Mouse (Mus musculus): ENCODE results near the gene Kif1a. TPM values are rescaled to one million over a fixed set of nuclear protein-coding genes. Genes with fewer than 3 reads are reported as not detected.
"Not testable (repeated sequence)": the region's sequence is repeated elsewhere in the genome, so short reads cannot be mapped to it uniquely, and the experiment has no call there.

The Kif1a gene
- polyA plus RNA-seq, 1 experiment from 2014 or later = 19.9 TPM

DNA sequence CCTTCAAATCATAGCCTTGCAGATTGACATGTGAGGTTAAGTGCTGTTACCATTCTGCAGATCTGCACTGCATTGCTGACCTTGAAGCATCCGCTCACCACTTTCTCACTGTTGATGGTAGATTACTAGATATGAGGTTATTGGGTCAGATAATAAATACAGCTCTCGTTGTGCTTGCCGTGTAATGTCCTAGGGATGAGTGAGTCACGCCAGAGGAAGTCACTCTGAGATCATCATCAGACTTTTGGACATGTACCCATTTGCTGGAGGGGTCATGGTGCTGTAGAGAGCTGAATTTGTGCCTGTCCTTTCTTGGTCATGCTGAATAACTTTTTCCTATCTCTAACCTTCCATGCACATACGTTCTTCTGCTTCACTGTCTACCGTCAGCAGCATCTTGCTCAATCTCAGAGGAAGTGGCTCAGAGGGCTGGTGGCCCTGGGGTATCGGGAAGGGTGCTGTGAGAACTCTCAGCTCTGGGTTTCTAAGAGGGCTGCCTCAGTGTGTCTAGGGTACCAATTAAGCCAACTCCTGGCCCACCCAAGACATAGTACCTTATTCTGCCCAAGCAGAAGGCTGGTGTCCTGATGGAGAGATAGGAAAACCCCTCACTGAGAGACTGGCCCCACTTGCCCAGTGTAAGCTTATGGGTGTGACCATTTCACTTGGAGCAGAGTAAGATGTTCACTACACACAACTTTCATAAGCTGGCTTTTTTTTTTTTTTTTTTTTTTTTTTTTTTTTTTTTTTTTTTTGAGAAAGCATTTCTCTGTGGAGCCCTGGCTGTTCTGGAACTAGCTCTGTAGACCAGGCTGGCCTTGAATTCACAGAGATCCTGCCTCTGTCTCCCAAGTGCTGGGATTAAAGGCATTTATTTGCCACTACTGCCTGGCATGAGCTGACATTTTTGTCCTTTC lies 129.6 kb downstream of the Kif1a start:
- WGBS = 88% methylated on average over 7 of the region's 7 CpGs
- no peaks in the 10 kb centered on the region for H3K9me3 ChIP-seq (replicated peaks; ENCODE audit: control insufficient read depth, low read length)
- no peaks in the 10 kb centered on the region for H3K4me1 ChIP-seq (ENCODE audit: control insufficient read depth, insufficient read depth, low read length)
- H3K27ac ChIP-seq (replicated peaks; ENCODE audit: low read depth, low read length) = no peak overlapping the region
- ATAC-seq (replicated peaks; ENCODE audit: insufficient number of reproducible peaks, low FRiP score, low TSS enrichment, low read depth) (no peak), DNase-seq (ENCODE audit: low spot score) (no peak)
- no peak overlapping the region for H3K4me3 ChIP-seq (ENCODE audit: low read depth, low read length)
- H3K36me3 ChIP-seq (replicated peaks; ENCODE audit: control insufficient read depth, insufficient read depth, low read depth, low read length) = no peaks in the 10 kb centered on the region
- H3K4me2 ChIP-seq (ENCODE audit: low read depth, low read length) = no peak overlapping the region
- H3K27me3 ChIP-seq (ENCODE audit: control insufficient read depth, insufficient read depth, low read length) = no peaks in the 10 kb centered on the region
- no peak overlapping the region for H3K9ac ChIP-seq (replicated peaks; ENCODE audit: low read length)

DNA sequence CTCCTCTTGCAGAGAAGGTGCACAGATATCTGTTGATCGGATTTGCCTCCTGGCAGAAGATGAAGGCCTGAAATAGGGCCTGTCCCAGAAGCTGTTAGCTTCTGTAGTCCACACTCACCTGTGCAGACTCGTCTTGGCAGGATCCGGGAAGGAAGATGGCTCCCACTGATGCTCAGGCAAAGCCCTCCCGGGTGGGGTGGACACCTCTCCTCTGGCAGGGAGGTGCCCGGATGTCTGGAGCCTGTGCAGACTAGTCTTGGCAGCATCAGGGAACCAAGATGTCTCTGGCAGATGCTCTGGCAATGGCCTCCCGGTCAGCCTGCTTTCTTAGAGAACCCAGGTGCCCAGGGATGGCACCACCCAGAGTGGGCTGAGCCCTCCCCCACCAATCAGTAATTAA lies 131.0 kb downstream of the Kif1a start:
- not testable (repeated sequence) for H3K27ac ChIP-seq (replicated peaks; ENCODE audit: low read depth, low read length); ATAC-seq (replicated peaks; ENCODE audit: insufficient number of reproducible peaks, low FRiP score, low TSS enrichment, low read depth); H3K4me3 ChIP-seq (ENCODE audit: low read depth, low read length); H3K9me3 ChIP-seq (replicated peaks; ENCODE audit: control insufficient read depth, low read length); H3K36me3 ChIP-seq (replicated peaks; ENCODE audit: control insufficient read depth, insufficient read depth, low read depth, low read length); H3K9ac ChIP-seq (replicated peaks; ENCODE audit: low read length); H3K4me2 ChIP-seq (ENCODE audit: low read depth, low read length); DNase-seq (ENCODE audit: low spot score); H3K27me3 ChIP-seq (ENCODE audit: control insufficient read depth, insufficient read depth, low read length); H3K4me1 ChIP-seq (ENCODE audit: control insufficient read depth, insufficient read depth, low read length)
- WGBS = 86% methylated on average over 6 of the region's 6 CpGs

Other genes with a start within 250 kb of the Kif1a start
- gene Ankmy1, start 199.0 kb downstream of the Kif1a start, polyA plus RNA-seq (2014; fragmentation: Nextera tagmentation; extraction: Ambion mirVana) = 0.67 and 0.93 TPM in 2 replicates
- gene Dusp28, start 195.0 kb downstream of the Kif1a start, polyA plus RNA-seq (2014; fragmentation: Nextera tagmentation; extraction: Ambion mirVana) = 7.2 and 10.3 TPM in 2 replicates
- gene Rnpepl1, start 191.2 kb downstream of the Kif1a start, polyA plus RNA-seq (2014; fragmentation: Nextera tagmentation; extraction: Ambion mirVana) = 13.3 and 15.7 TPM in 2 replicates
- gene Capn10, start 167.6 kb downstream of the Kif1a start, polyA plus RNA-seq (2014; fragmentation: Nextera tagmentation; extraction: Ambion mirVana) = 25.4 and 32.4 TPM in 2 replicates
- 0.21 and 0.25 TPM in 2 replicates for gene Gpr35, start 151.1 kb downstream of the Kif1a start, polyA plus RNA-seq (2014; fragmentation: Nextera tagmentation; extraction: Ambion mirVana)
- not detected in 2 replicates for gene Aqp12, start 95.6 kb downstream of the Kif1a start, polyA plus RNA-seq (2014; fragmentation: Nextera tagmentation; extraction: Ambion mirVana)
- gene Agxt, start 33.3 kb upstream of the Kif1a start, polyA plus RNA-seq (2014; fragmentation: Nextera tagmentation; extraction: Ambion mirVana) = not detected in 2 replicates
- 0.08 and 0.36 TPM in 2 replicates for gene 2310007B03Rik, start 59.0 kb upstream of the Kif1a start, polyA plus RNA-seq (2014; fragmentation: Nextera tagmentation; extraction: Ambion mirVana)
- gene Crocc2, start 66.8 kb upstream of the Kif1a start, polyA plus RNA-seq (2014; fragmentation: Nextera tagmentation; extraction: Ambion mirVana) = 0.14 and 0.25 TPM in 2 replicates
- 5.3 and 5.6 TPM in 2 replicates for gene Sned1, start 133.9 kb upstream of the Kif1a start, polyA plus RNA-seq (2014; fragmentation: Nextera tagmentation; extraction: Ambion mirVana)
- 32.5 and 34.9 TPM in 2 replicates for gene Mterf4, start 204.0 kb upstream of the Kif1a start, polyA plus RNA-seq (2014; fragmentation: Nextera tagmentation; extraction: Ambion mirVana)
- 85.5 and 112 TPM in 2 replicates for gene Ppp1r7, start 240.9 kb upstream of the Kif1a start, polyA plus RNA-seq (2014; fragmentation: Nextera tagmentation; extraction: Ambion mirVana)
- 19.7 and 20.1 TPM in 2 replicates for gene Pask, start 241.5 kb upstream of the Kif1a start, polyA plus RNA-seq (2014; fragmentation: Nextera tagmentation; extraction: Ambion mirVana)